Mouse (Mus musculus) erythroblast, embryonic 14.5 days (primary cell): ENCODE measurements around the gene C1d.

ENCODE experiments used
- GATA1 ChIP-seq: IDR thresholded peaks from 2 replicates; pipeline ENCODE4 v1.6.1; 2012; ENCODE audit warnings: low read length, inconsistent platforms, mixed read lengths
- TAL1 ChIP-seq: IDR thresholded peaks from 3 replicates; pipeline ENCODE4 v1.6.1; 2012; ENCODE audit warnings: low read length, inconsistent platforms, mixed read lengths

- no peak for TF ChIP-seq GATA1
- TF ChIP-seq TAL1, result no peak
Observed at GRCm38 (mm10) chr11:17215475-17215874, 41.9 kb upstream of the C1d start.
